Mouse (Mus musculus) olfactory bulb, adult 2 months (tissue): ENCODE measurements around the gene Bcr. TPM values are rescaled to one million over a fixed set of nuclear protein-coding genes. Genes with fewer than 3 reads are reported as not detected.

ENCODE experiments used
- H3K27ac ChIP-seq: fragments of 200-500 bp; 2 replicates; pipeline ENCODE4 v1.5.1; 2012; ENCODE audit warnings: low read depth, low read length; ENCODE audit not compliant: insufficient read depth
- H3K4me1 ChIP-seq: fragments of 200-500 bp; 2 replicates; pipeline ENCODE4 v1.6.1; 2012; ENCODE audit warnings: low read length; ENCODE audit not compliant: control insufficient read depth, insufficient read depth
- H3K4me3 ChIP-seq: fragments of 200-500 bp; 2 replicates; pipeline ENCODE4 v1.5.1; 2012; ENCODE audit warnings: mild to moderate bottlenecking, low read depth, low read length, moderate library complexity; ENCODE audit not compliant: insufficient read depth
- CTCF ChIP-seq: fragments of 200-500 bp; IDR thresholded peaks from 2 replicates; pipeline ENCODE4 v1.5.1; 2012; ENCODE audit warnings: low read depth, mild to moderate bottlenecking, low read length, moderate library complexity; ENCODE audit not compliant: insufficient read depth
- POLR2A ChIP-seq: fragments of 200-500 bp; IDR thresholded peaks from 2 replicates; pipeline ENCODE4 v1.6.1; 2012; ENCODE audit warnings: mild to moderate bottlenecking, low read depth, low read length, moderate library complexity; ENCODE audit not compliant: insufficient read depth
- whole genome bisulfite sequencing: fragments of 180-500 bp; shearing (Covaris S2); methylation state at CpG from one replicate; pipeline ENCODE4 v1.1.7; 2018; 5-methylcytosine and 5-hydroxymethylcytosine counted together
- polyA plus RNA-seq: library from polyadenylated mRNA; stranded (reverse); fragments of >200 nt; gene quantifications from 2 replicates; pipeline ENCODE4 v1.2.4, GENCODE M21; 2012; ENCODE audit warnings: low replicate concordance; ENCODE audit not compliant: missing spikeins, insufficient read depth, insufficient read length

Bcr gene
- polyA plus RNA-seq, 1 experiment: not detected

DNA sequence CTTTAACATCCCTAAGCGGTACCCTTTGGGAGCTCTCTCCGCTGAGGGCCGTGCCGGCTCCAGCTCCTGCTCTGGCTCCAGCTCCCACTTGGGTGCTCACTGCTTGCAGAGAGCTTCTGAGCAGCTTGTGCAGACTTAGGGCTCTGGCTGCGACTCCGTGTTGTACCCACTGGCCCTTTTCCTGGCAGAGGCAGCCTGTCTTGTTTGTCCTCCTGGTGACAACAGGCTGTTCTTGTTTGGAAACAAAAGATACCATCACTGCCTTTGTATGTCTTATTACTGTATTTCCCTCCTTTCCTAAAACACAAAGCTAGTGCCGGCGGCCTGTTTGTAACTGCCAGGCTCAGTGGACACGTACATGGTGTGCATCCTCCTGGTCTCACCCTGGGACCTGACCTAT is 53.2 kb downstream of the Bcr start:
- Histone ChIP-seq H3K27ac (no peak overlapping the region), H3K4me3 (no peak overlapping the region), H3K4me1 (peaks cover 28% of the 10 kb centered on the region)
- 63% methylated on average over 9 of the region's 9 CpGs for WGBS
- TF ChIP-seq CTCF: no peak
- TF ChIP-seq POLR2A: no peak

- 64% methylated on average over 5 of the region's 5 CpGs for WGBS
Observed at GRCm38 (mm10) chr10:75115240-75115639, 54.8 kb downstream of the Bcr start.

DNA sequence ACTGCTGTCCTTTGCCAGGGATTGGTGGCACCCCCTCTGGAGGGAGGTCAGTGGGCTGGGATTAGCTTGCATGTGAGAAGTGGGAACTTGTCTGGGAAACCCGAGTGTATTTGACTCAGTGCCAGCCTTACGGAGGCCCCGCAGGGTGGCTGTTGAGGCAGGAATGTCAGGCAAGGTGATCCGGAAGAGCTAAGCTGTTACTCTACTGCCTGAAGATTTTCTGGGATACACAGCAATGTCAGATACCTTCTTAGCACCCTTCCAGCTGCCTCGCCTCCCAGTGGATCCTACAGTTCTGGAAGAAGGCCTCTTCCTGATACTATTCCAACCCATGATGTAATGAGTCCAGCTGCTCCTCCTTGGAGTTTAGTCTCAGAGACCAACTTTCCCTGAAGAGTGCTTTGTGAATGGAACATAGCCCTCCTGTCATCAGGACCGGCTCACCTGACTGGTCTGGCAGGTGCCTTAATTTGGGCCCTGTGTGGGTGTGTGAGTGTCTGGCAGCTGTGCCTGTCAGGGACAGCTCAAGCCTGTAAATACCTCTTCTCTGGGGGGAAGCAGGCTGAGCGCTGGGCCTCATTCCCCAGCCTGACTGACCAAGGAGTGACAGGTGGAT is 56.6 kb downstream of the Bcr start:
- TF ChIP-seq CTCF: no peak
- TF ChIP-seq POLR2A: no peak
- no peak overlapping the region for H3K27ac ChIP-seq
- H3K4me1 ChIP-seq: peaks cover 36% of the 10 kb centered on the region
- H3K4me3 ChIP-seq: no peak overlapping the region
- WGBS: 57% methylated on average over 7 of the region's 7 CpGs

More at GRCm38 (mm10) chr10:75115240-75115639, 54.8 kb downstream of the Bcr start:
- no peak for TF ChIP-seq CTCF
- TF ChIP-seq POLR2A: no peak
- Histone ChIP-seq H3K27ac (no peak overlapping the region), H3K4me1 (peaks cover 33% of the 10 kb centered on the region), H3K4me3 (no peak overlapping the region)

DNA sequence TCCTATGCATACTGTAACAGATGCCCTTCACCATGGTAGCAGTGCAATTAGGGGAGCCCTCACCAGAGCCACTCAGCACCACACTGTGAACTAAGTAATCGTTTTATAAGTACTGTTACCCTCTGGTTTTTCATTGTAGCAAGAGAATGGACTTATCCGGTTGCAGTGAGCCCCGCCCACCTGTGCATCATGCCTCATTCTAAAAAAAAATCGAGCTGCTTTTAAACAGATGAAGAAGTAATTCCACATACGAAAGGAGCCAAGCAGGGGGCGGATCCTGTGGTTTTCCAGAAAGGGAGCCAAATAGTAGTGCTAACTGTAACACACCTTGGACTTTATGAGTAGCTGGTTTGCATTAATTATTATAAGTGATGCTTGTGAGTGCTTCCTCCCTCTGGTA is 58.1 kb downstream of the Bcr start:
- 48% methylated on average over 6 of the region's 6 CpGs for WGBS
- Histone ChIP-seq H3K4me1 (peaks cover 35% of the 10 kb centered on the region), H3K27ac (no peak overlapping the region), H3K4me3 (no peak overlapping the region)
- TF ChIP-seq POLR2A (no peak), CTCF (no peak)

GRCm38 (mm10) chr10:75119396-75119795 is 59.0 kb downstream of the Bcr start:
- TF ChIP-seq POLR2A: no peak
- no peak for TF ChIP-seq CTCF
- H3K27ac ChIP-seq: no peak overlapping the region
- no peak overlapping the region for H3K4me3 ChIP-seq
- H3K4me1 ChIP-seq: peaks cover 30% of the 10 kb centered on the region
- 58% methylated on average over 3 of the region's 3 CpGs for WGBS

DNA sequence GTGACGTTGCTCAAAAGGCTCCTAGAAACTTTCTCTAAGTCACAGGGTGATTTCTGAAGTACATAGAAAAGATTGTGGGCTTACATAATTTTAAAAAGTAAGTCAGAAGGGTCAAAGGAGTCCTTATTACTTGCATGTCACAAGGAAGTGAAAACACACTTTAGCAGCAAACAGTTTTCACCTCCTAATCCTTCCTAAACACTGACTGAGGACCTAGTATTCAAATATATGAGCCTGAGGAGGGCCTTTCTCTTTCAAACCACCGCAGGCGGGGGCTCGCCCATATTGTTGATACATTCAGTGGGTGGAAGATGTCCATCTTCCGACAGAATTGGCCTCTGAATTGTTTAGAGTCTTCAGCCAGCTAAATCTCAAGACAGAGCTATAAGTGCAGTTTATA is 59.8 kb downstream of the Bcr start:
- WGBS: 88% methylated on average over 5 of the region's 5 CpGs
- TF ChIP-seq POLR2A: no peak
- TF ChIP-seq CTCF: no peak
- no peak overlapping the region for H3K4me3 ChIP-seq
- no peak overlapping the region for H3K27ac ChIP-seq
- H3K4me1 ChIP-seq: peaks cover 32% of the 10 kb centered on the region

DNA sequence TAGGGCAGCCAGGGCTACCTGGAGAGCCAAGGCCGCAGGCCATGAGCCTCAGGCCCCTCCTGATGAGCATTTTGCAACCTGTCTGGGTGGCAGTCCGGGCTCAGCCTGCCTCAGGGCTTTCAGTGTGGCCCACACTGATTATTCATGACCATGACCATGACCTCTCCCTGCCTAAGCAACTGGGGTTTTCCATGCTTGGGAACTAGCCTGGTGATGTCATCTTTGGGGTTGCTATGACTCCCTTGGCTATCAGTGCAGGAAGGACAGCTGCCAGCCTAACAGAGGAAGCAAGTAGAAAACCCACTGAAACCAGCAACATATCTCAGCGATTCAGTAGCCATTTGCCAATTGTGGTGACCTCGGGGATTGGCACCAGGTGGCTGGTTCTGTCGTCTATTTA is 60.6 kb downstream of the Bcr start:
- TF ChIP-seq POLR2A (no peak), CTCF (no peak)
- Histone ChIP-seq H3K4me1 (peaks cover 31% of the 10 kb centered on the region), H3K27ac (no peak overlapping the region), H3K4me3 (no peak overlapping the region)
- WGBS: 45% methylated on average over 5 of the region's 5 CpGs

GRCm38 (mm10) chr10:75125577-75125976 is 65.2 kb downstream of the Bcr start:
- no peak overlapping the region for H3K27ac ChIP-seq
- WGBS: 78% methylated on average over 4 of the region's 4 CpGs
- no peak overlapping the region for H3K4me3 ChIP-seq
- TF ChIP-seq POLR2A (no peak), CTCF (no peak)
- H3K4me1 ChIP-seq: peaks cover 28% of the 10 kb centered on the region

GRCm38 (mm10) chr10:75129283-75129710 is 68.9 kb downstream of the Bcr start:
- Histone ChIP-seq H3K4me1 (peaks cover 21% of the 10 kb centered on the region), H3K27ac (no peak overlapping the region), H3K4me3 (no peak overlapping the region)
- 60% methylated on average over 7 of the region's 7 CpGs for WGBS
- no peak for TF ChIP-seq POLR2A
- TF ChIP-seq CTCF: no peak
